26 mouse cellular contexts compared by ENCODE assay signal in genomic region chr7:118610721-118611120, GRCm38 (mm10). TPM values are rescaled to one million over a fixed set of nuclear protein-coding genes. Genes with fewer than 3 reads are reported as not detected.
A peak's percentile ranks its signal among the peaks of the same experiment; 100 is the strongest.
DNase-seq lines count a peak whose midpoint lies in the region; TF ChIP-seq lines count a peak whose summit lies in the region.
"Had no signal": no experiment of that assay in that cellular context is flagged by ENCODE, and none has a peak within 500 bp of the region (broad histone marks: within the 10 kb centered on the region; RNA-seq: fewer than 3 reads in every experiment).

No protein-coding gene starts in this region.

- H3K36me3 ChIP-seq in heart, embryonic 10.5 days, result no peaks in the 10 kb centered on the region
- no peaks in the 10 kb centered on the region for H3K36me3 ChIP-seq in testis, adult 2 months (ENCODE audit: control insufficient read depth, insufficient read depth, low read length)
- peaks cover 9% of the 10 kb centered on the region for H3K36me3 ChIP-seq in small intestine, adult 2 months (ENCODE audit: control insufficient read depth, insufficient read depth, low read length)
- H3K36me3 ChIP-seq: embryonic facial prominence, embryonic 13.5 days; embryonic facial prominence, embryonic 15.5 days; forebrain, embryonic 10.5 days; forebrain, embryonic 12.5 days; G1E had no signal

- 81% methylated on average over 13 of the region's 13 CpGs for WGBS in heart, embryonic 10.5 days
- WGBS in small intestine, adult 2 months, result 72% methylated on average over 13 of the region's 13 CpGs

- H3K4me3 ChIP-seq in heart, embryonic 10.5 days, result no peak overlapping the region
- H3K4me3 ChIP-seq in testis, adult 2 months (ENCODE audit: control insufficient read depth, low read depth, low read length), result peak overlapping the region; percentile 55; the same call in 1 of the 2 replicates
- no peak overlapping the region for H3K4me3 ChIP-seq in small intestine, adult 2 months (ENCODE audit: low read depth, low read length)
- H3K4me3 ChIP-seq: embryonic facial prominence, embryonic 13.5 days; embryonic facial prominence, embryonic 15.5 days; erythroblast, embryonic 14.5 days; forebrain, embryonic 10.5 days; forebrain, embryonic 12.5 days had no signal

- TF ChIP-seq CTCF in testis, adult 2 months (IDR thresholded peaks at IDR 0.05; ENCODE audit: control insufficient read depth, insufficient read depth, insufficient replicate concordance, low read depth, low read length), result no peak
- no peak for TF ChIP-seq CTCF in small intestine, adult 2 months (IDR thresholded peaks at IDR 0.05; ENCODE audit: extremely low read depth, insufficient read length, insufficient replicate concordance, low read depth, low read length)

- DNase-seq in heart, adult 11 months, result peak; percentile 50
- DNase-seq in heart, embryonic 10.5 days (ENCODE audit: low spot score), result no peak
- no peak for DNase-seq in testis, postnatal 10 days (ENCODE audit: low spot score)
- no peak for DNase-seq in adrenal gland, adult (ENCODE audit: inconsistent age in 2 of 2, low spot score in 1 of 2)
- DNase-seq: adrenal gland, adult 2 months; adrenal gland, postnatal 10 days; adrenal gland, postnatal 25 days; B cell, adult 2 months; cerebellum, adult 11 months; cerebellum, adult 18-20 months; cerebellum, adult 8-10 months; cerebellum, adult 9-11 months; cerebellum, postnatal 14 days; cerebellum, postnatal 36 days; embryo, embryonic 11 days had no signal

- H3K4me1 ChIP-seq in heart, embryonic 10.5 days, result no peaks in the 10 kb centered on the region
- H3K4me1 ChIP-seq in testis, adult 2 months (ENCODE audit: control insufficient read depth, insufficient read depth, low read length), result peaks cover 5% of the 10 kb centered on the region; the same call in 1 of the 2 replicates
- H3K4me1 ChIP-seq in small intestine, adult 2 months (ENCODE audit: control insufficient read depth, insufficient read depth, insufficient read length, low read length), result peaks cover 17% of the 10 kb centered on the region
- H3K4me1 ChIP-seq: embryonic facial prominence, embryonic 13.5 days; embryonic facial prominence, embryonic 15.5 days had no signal

- no peak overlapping the region for H3K27ac ChIP-seq in heart, embryonic 10.5 days
- H3K27ac ChIP-seq in testis, adult 2 months (ENCODE audit: control insufficient read depth, insufficient read depth, low read depth, low read length), result no peak overlapping the region
- H3K27ac ChIP-seq in small intestine, adult 2 months (ENCODE audit: insufficient read depth, low read depth, low read length), result peak overlapping the region; percentile 92
- H3K27ac ChIP-seq: embryonic facial prominence, embryonic 13.5 days; embryonic facial prominence, embryonic 15.5 days; forebrain, embryonic 10.5 days had no signal

- H3K27me3 ChIP-seq in heart, embryonic 10.5 days (ENCODE audit: insufficient read depth, poor library complexity, severe bottlenecking), result peaks cover 4% of the 10 kb centered on the region; the same call in 1 of the 2 replicates
- no peaks in the 10 kb centered on the region for H3K27me3 ChIP-seq in testis, adult 2 months (ENCODE audit: control insufficient read depth, insufficient read depth, low read length)
- no peaks in the 10 kb centered on the region for H3K27me3 ChIP-seq in small intestine, adult 2 months (ENCODE audit: control insufficient read depth, insufficient read depth, low read length)
- H3K27me3 ChIP-seq: embryonic facial prominence, embryonic 13.5 days; embryonic facial prominence, embryonic 15.5 days; forebrain, embryonic 12.5 days had no signal

- TF ChIP-seq POLR2A in testis, adult 2 months (IDR thresholded peaks at IDR 0.05; ENCODE audit: control insufficient read depth, low read depth, low read length), result no peak
- no peak for TF ChIP-seq POLR2A in small intestine, adult 2 months (IDR thresholded peaks at IDR 0.05; ENCODE audit: low read depth, low read length)

- no peaks in the 10 kb centered on the region for H3K9me3 ChIP-seq in heart, embryonic 10.5 days
- H3K9me3 ChIP-seq: embryonic facial prominence, embryonic 15.5 days; forebrain, embryonic 10.5 days; G1E had no signal

RNA-seq across cellular contexts. Expression of gene Tmc5, which starts 13.6 kb away (rescaled TPM):
- 0.05 TPM in 1 of 2 replicates, not detected in the other for polyA plus RNA-seq in heart, embryonic 10.5 days (2016; fragmentation: Nextera tagmentation; extraction: Ambion mirVana)
- 72.4 and 74.2 TPM in 2 replicates for polyA plus RNA-seq in testis, adult 2 months (2012; rRNA removed)
- 19.6 and 26.4 TPM in 2 replicates for polyA plus RNA-seq in small intestine, adult 2 months (2012; rRNA removed)
- polyA plus RNA-seq: activated CD4-positive, CD25-positive, alpha-beta regulatory T cell, adult 4 months; CD4-positive, CD25-positive, alpha-beta regulatory T cell, adult 4 months; erythroblast, embryonic 14.5 days; G1E; Patski had no signal

RNA-seq across cellular contexts. Expression of gene Tmc7, which starts 26.2 kb away (rescaled TPM):
- polyA plus RNA-seq in heart, embryonic 10.5 days (2016; fragmentation: Nextera tagmentation; extraction: Ambion mirVana), result 2.1 and 2.8 TPM in 2 replicates
- 90.3 and 97.3 TPM in 2 replicates for polyA plus RNA-seq in testis, adult 2 months (2012; rRNA removed)
- polyA plus RNA-seq in small intestine, adult 2 months (2012; rRNA removed), result 2.1 and 4.9 TPM in 2 replicates
- polyA plus RNA-seq: activated CD4-positive, CD25-positive, alpha-beta regulatory T cell, adult 4 months; CD4-positive, CD25-positive, alpha-beta regulatory T cell, adult 4 months; erythroblast, embryonic 14.5 days; G1E had no signal

Comparison
In these comparisons a context has a peak if more than half of its experiments do, and no peak if none do; other contexts are left out.
1. RNA of gene Tmc5, which starts 13.6 kb away (polyA plus RNA-seq): 72.4 to 74.2 TPM in testis, adult 2 months and 19.6 to 26.4 TPM in small intestine, adult 2 months; 0.05 TPM in heart, embryonic 10.5 days; every median in the first group is over 10 times any median in the second.
2. RNA of gene Tmc7, which starts 26.2 kb away (polyA plus RNA-seq): 90.3 to 97.3 TPM in testis, adult 2 months; 2.1 to 4.9 TPM in small intestine, adult 2 months and 2.1 to 2.8 TPM in heart, embryonic 10.5 days; every median in the first group is over 10 times any median in the second.